Mouse (Mus musculus) midbrain, embryonic 13.5 days (tissue): Measurements from ENCODE around the gene Cbl. TPM values are rescaled to one million over a fixed set of nuclear protein-coding genes. Genes with fewer than 3 reads are reported as not detected.

Source experiments
- ATAC-seq: fragments of 200-750 bp; cut with Nextera tagmentation; 2 replicates; pipeline ENCODE4 v1.8.0; 2017; ENCODE audit warnings: mild to moderate bottlenecking, moderate TSS enrichment, moderate library complexity
- H3K27ac ChIP-seq: fragments of 300-500 bp; sonication (generic); 2 replicates; pipeline ENCODE4 v1.5.1; 2015; ENCODE audit warnings: inconsistent platforms, mild to moderate bottlenecking, moderate library complexity
- H3K27me3 ChIP-seq: fragments of 300-500 bp; sonication (generic); 2 replicates; pipeline ENCODE4 v1.6.1; 2015; ENCODE audit warnings: mild to moderate bottlenecking, inconsistent platforms
- H3K36me3 ChIP-seq: fragments of 300-500 bp; sonication (generic); 2 replicates; pipeline ENCODE4 v1.6.1; 2015; ENCODE audit warnings: mild to moderate bottlenecking, inconsistent platforms
- H3K4me1 ChIP-seq: fragments of 300-500 bp; sonication (generic); replicated peaks from 2 replicates; pipeline ENCODE4 v1.6.1; 2015; ENCODE audit warnings: inconsistent platforms
- H3K4me2 ChIP-seq: fragments of 300-500 bp; sonication (generic); replicated peaks from 2 replicates; pipeline ENCODE4 v1.6.1; 2015; ENCODE audit warnings: moderate library complexity, mild to moderate bottlenecking, inconsistent platforms
- H3K4me3 ChIP-seq: fragments of 300-500 bp; sonication (generic); replicated peaks from 2 replicates; pipeline ENCODE4 v1.5.1; 2015; ENCODE audit warnings: mild to moderate bottlenecking, inconsistent platforms
- H3K9ac ChIP-seq: fragments of 300-500 bp; sonication (generic); replicated peaks from 2 replicates; pipeline ENCODE4 v1.6.1; 2015; ENCODE audit warnings: mild to moderate bottlenecking, inconsistent platforms
- H3K9me3 ChIP-seq: fragments of 300-500 bp; sonication (generic); 2 replicates; pipeline ENCODE4 v1.6.1; 2016; ENCODE audit warnings: mild to moderate bottlenecking, inconsistent platforms
- WGBS: fragments of 180-500 bp; shearing (Covaris S2); methylation state at CpG from one replicate; pipeline ENCODE4 v1.1.7; 2015; 5-methylcytosine and 5-hydroxymethylcytosine counted together
- polyA plus RNA-seq: library from polyadenylated mRNA; unstranded; fragments of >200 nt; fragmentation: Nextera tagmentation; extraction: Ambion mirVana; gene quantifications from 2 replicates; pipeline ENCODE4 v1.2.1, GENCODE M21; 2015

Gene Cbl
- polyA plus RNA-seq, 1 experiment from 2014 or later: 28.5 TPM

- no peak for ATAC-seq
- H3K9me3 ChIP-seq: no peaks in the 10 kb centered on the region
- H3K4me1 ChIP-seq: no peaks in the 10 kb centered on the region
- H3K27me3 ChIP-seq: 0 out of 2 replicates have a peak, but pooled peaks cover 3% of the 10 kb centered on the region
- H3K36me3 ChIP-seq: no peaks in the 10 kb centered on the region
- H3K9ac ChIP-seq: no peak overlapping the region
- no peak overlapping the region for H3K4me2 ChIP-seq
- H3K27ac ChIP-seq: no peak overlapping the region
- H3K4me3 ChIP-seq: no peak overlapping the region
- 78% methylated on average over 17 of the region's 17 CpGs for WGBS
Observed at GRCm38 (mm10) chr9:44238501-44239190, 4.8 kb upstream of the Cbl start.

GRCm38 (mm10) chr9:44237128-44237527, 3.3 kb upstream of the Cbl start:
- no peaks in the 10 kb centered on the region for H3K9me3 ChIP-seq
- H3K36me3 ChIP-seq: no peaks in the 10 kb centered on the region
- no peak for ATAC-seq
- 0 out of 2 replicates have a peak, but pooled peaks cover 3% of the 10 kb centered on the region for H3K27me3 ChIP-seq
- 85% methylated on average over 4 of the region's 4 CpGs for WGBS
- peaks cover 8% of the 10 kb centered on the region for H3K4me1 ChIP-seq
- no peak overlapping the region for H3K9ac ChIP-seq
- H3K4me2 ChIP-seq: no peak overlapping the region
- no peak overlapping the region for H3K27ac ChIP-seq
- no peak overlapping the region for H3K4me3 ChIP-seq

- H3K9me3 ChIP-seq: no peaks in the 10 kb centered on the region
- no peak overlapping the region for H3K27ac ChIP-seq
- no peak overlapping the region for H3K4me3 ChIP-seq
- no peaks in the 10 kb centered on the region for H3K36me3 ChIP-seq
- H3K9ac ChIP-seq: no peak overlapping the region
- 0 out of 2 replicates have a peak, but pooled peaks cover 3% of the 10 kb centered on the region for H3K27me3 ChIP-seq
- no peak overlapping the region for H3K4me2 ChIP-seq
- WGBS: 59% methylated on average over 4 of the region's 4 CpGs
- peaks cover 13% of the 10 kb centered on the region for H3K4me1 ChIP-seq
- no peak for ATAC-seq
Observed at GRCm38 (mm10) chr9:44236601-44237000, 2.8 kb upstream of the Cbl start.

GRCm38 (mm10) chr9:44234479-44235427, 904 bp upstream of the Cbl start:
- peak overlapping the region; percentile 44 for H3K4me2 ChIP-seq
- H3K36me3 ChIP-seq: no peaks in the 10 kb centered on the region
- no peak overlapping the region for H3K27ac ChIP-seq
- H3K27me3 ChIP-seq: no peaks in the 10 kb centered on the region
- no peaks in the 10 kb centered on the region for H3K9me3 ChIP-seq
- peak overlapping the region; percentile 90 for H3K4me3 ChIP-seq
- ATAC-seq: peak; percentile 46
- 27% methylated on average over 19 of the region's 19 CpGs for WGBS
- H3K9ac ChIP-seq: no peak overlapping the region
- H3K4me1 ChIP-seq: peaks cover 24% of the 10 kb centered on the region

- H3K27me3 ChIP-seq: no peaks in the 10 kb centered on the region
- H3K9me3 ChIP-seq: no peaks in the 10 kb centered on the region
- ATAC-seq: peak; percentile 89
- peaks cover 24% of the 10 kb centered on the region for H3K4me1 ChIP-seq
- peak overlapping the region; percentile 96 for H3K27ac ChIP-seq
- H3K4me2 ChIP-seq: peak overlapping the region; percentile 83
- WGBS: under 1% methylated on average over 40 of the region's 40 CpGs
- peak overlapping the region; percentile 90 for H3K4me3 ChIP-seq
- H3K9ac ChIP-seq: peak overlapping the region; percentile 92
- no peaks in the 10 kb centered on the region for H3K36me3 ChIP-seq
Observed at GRCm38 (mm10) chr9:44233021-44233801, 638 bp downstream of the Cbl start.

GRCm38 (mm10) chr9:44231609-44232008, 2.2 kb downstream of the Cbl start:
- no peaks in the 10 kb centered on the region for H3K27me3 ChIP-seq
- no peak overlapping the region for H3K27ac ChIP-seq
- H3K4me3 ChIP-seq: peak overlapping the region; percentile 90
- H3K36me3 ChIP-seq: no peaks in the 10 kb centered on the region
- H3K4me1 ChIP-seq: peaks cover 24% of the 10 kb centered on the region
- H3K4me2 ChIP-seq: peak overlapping the region; percentile 83
- no peak overlapping the region for H3K9ac ChIP-seq
- no peak for ATAC-seq
- no peaks in the 10 kb centered on the region for H3K9me3 ChIP-seq

- Histone ChIP-seq H3K36me3 (no peaks in the 10 kb centered on the region), H3K27ac (no peak overlapping the region), H3K4me2 (no peak overlapping the region), H3K9me3 (no peaks in the 10 kb centered on the region), H3K27me3 (no peaks in the 10 kb centered on the region), H3K4me1 (peaks cover 11% of the 10 kb centered on the region), H3K4me3 (no peak overlapping the region), H3K9ac (no peak overlapping the region)
- 73% methylated on average over 6 of the region's 6 CpGs for WGBS
- ATAC-seq: no peak
Observed at GRCm38 (mm10) chr9:44225993-44226392, 7.9 kb downstream of the Cbl start.

- WGBS: 97% methylated on average over 14 of the region's 14 CpGs
- Histone ChIP-seq H3K27ac (no peak overlapping the region), H3K36me3 (peaks cover 7% of the 10 kb centered on the region; the same call in 1 of the 2 replicates), H3K4me3 (no peak overlapping the region), H3K9ac (no peak overlapping the region), H3K27me3 (no peaks in the 10 kb centered on the region), H3K4me2 (no peak overlapping the region), H3K9me3 (peaks cover 3% of the 10 kb centered on the region; the same call in 1 of the 2 replicates), H3K4me1 (no peaks in the 10 kb centered on the region)
- no peak for ATAC-seq
Observed at GRCm38 (mm10) chr9:44213538-44213937, 20.3 kb downstream of the Cbl start.

GRCm38 (mm10) chr9:44212406-44212805, 21.4 kb downstream of the Cbl start:
- Histone ChIP-seq H3K4me1 (no peaks in the 10 kb centered on the region), H3K4me3 (no peak overlapping the region), H3K27ac (no peak overlapping the region), H3K4me2 (no peak overlapping the region), H3K9me3 (peaks cover 3% of the 10 kb centered on the region; the same call in 1 of the 2 replicates), H3K9ac (no peak overlapping the region), H3K36me3 (peaks cover 7% of the 10 kb centered on the region; the same call in 1 of the 2 replicates), H3K27me3 (no peaks in the 10 kb centered on the region)
- ATAC-seq: no peak
- 95% methylated on average over 4 of the region's 4 CpGs for WGBS

GRCm38 (mm10) chr9:44209416-44209815, 24.4 kb downstream of the Cbl start:
- H3K9me3 ChIP-seq: peaks cover 3% of the 10 kb centered on the region; the same call in 1 of the 2 replicates
- no peak overlapping the region for H3K27ac ChIP-seq
- no peak overlapping the region for H3K4me3 ChIP-seq
- no peaks in the 10 kb centered on the region for H3K27me3 ChIP-seq
- H3K36me3 ChIP-seq: peaks cover 7% of the 10 kb centered on the region; the same call in 1 of the 2 replicates
- WGBS: 100% methylated on average over 4 of the region's 4 CpGs
- ATAC-seq: no peak
- H3K4me1 ChIP-seq: no peaks in the 10 kb centered on the region
- H3K9ac ChIP-seq: no peak overlapping the region
- H3K4me2 ChIP-seq: no peak overlapping the region

- WGBS: 95% methylated on average over 2 of the region's 2 CpGs
- Histone ChIP-seq H3K9ac (no peak overlapping the region), H3K27me3 (no peaks in the 10 kb centered on the region), H3K4me1 (no peaks in the 10 kb centered on the region), H3K4me2 (no peak overlapping the region), H3K27ac (no peak overlapping the region), H3K9me3 (peaks cover 3% of the 10 kb centered on the region; the same call in 1 of the 2 replicates), H3K36me3 (peaks cover 7% of the 10 kb centered on the region; the same call in 1 of the 2 replicates), H3K4me3 (no peak overlapping the region)
- no peak for ATAC-seq
Observed at GRCm38 (mm10) chr9:44207840-44208239, 26.0 kb downstream of the Cbl start.
